Mouse (Mus musculus) kidney, postnatal 4 days (tissue): ENCODE data around the gene Hnrnpab.

Experiments
- DNase-seq, 2 experiments: peaks; one replicate each; pipeline ENCODE4 v3.0.0; 2021; ENCODE audit warnings: mixed read lengths in 2 of 2

Hnrnpab gene

GRCm38 (mm10) chr11:51602253-51602652, 4.4 kb downstream of the Hnrnpab start:
- DNase-seq = no peak

- DNase-seq = no peak
These were observed 9.1 kb downstream of the Hnrnpab start for GRCm38 (mm10) chr11:51597553-51597952.

- no peak for DNase-seq
These were observed 11.1 kb downstream of the Hnrnpab start for GRCm38 (mm10) chr11:51595459-51596083.

GRCm38 (mm10) chr11:51594715-51595350, 11.8 kb downstream of the Hnrnpab start:
- no peak for DNase-seq

GRCm38 (mm10) chr11:51593849-51594248, 12.8 kb downstream of the Hnrnpab start:
- no peak for DNase-seq

- DNase-seq = no peak
These were observed 13.3 kb downstream of the Hnrnpab start for GRCm38 (mm10) chr11:51593368-51593767.

GRCm38 (mm10) chr11:51591915-51592314, 14.7 kb downstream of the Hnrnpab start:
- no peak for DNase-seq

- DNase-seq = peak in 1 of 2 experiments; percentile 36
These were observed 15.5 kb downstream of the Hnrnpab start for GRCm38 (mm10) chr11:51591168-51591567.

- no peak for DNase-seq
These were observed 16.6 kb downstream of the Hnrnpab start for GRCm38 (mm10) chr11:51590002-51590401.

- no peak for DNase-seq
These were observed 17.8 kb downstream of the Hnrnpab start for GRCm38 (mm10) chr11:51588833-51589232.

GRCm38 (mm10) chr11:51587059-51587458, 19.6 kb downstream of the Hnrnpab start:
- no peak for DNase-seq

- peak in 1 of 2 experiments; percentile 31 for DNase-seq
These were observed 20.2 kb downstream of the Hnrnpab start for GRCm38 (mm10) chr11:51586411-51586810.

GRCm38 (mm10) chr11:51585608-51586252, 20.9 kb downstream of the Hnrnpab start:
- peak; percentile 36 to 57 for DNase-seq

- peak; percentile 98 to 99 for DNase-seq
These were observed 22.0 kb downstream of the Hnrnpab start, which contains the start of gene Phykpl for GRCm38 (mm10) chr11:51584431-51585248. Phykpl (plus strand) TSS chr11:51584757.

GRCm38 (mm10) chr11:51584057-51584430, 22.6 kb downstream of the Hnrnpab start:
- peak in 1 of 2 experiments; percentile 40 for DNase-seq

GRCm38 (mm10) chr11:51582713-51583112, 23.9 kb downstream of the Hnrnpab start:
- DNase-seq = peak; percentile 85 to 90

- no peak for DNase-seq
These were observed 27.6 kb downstream of the Hnrnpab start for GRCm38 (mm10) chr11:51579024-51579423.

GRCm38 (mm10) chr11:51577587-51577986, 29.1 kb downstream of the Hnrnpab start:
- DNase-seq = no peak

- no peak for DNase-seq
These were observed 30.2 kb downstream of the Hnrnpab start for GRCm38 (mm10) chr11:51576454-51576853.

GRCm38 (mm10) chr11:51568801-51569200, 37.8 kb downstream of the Hnrnpab start:
- DNase-seq = no peak

- no peak for DNase-seq
These were observed 40.7 kb downstream of the Hnrnpab start for GRCm38 (mm10) chr11:51565951-51566350.

GRCm38 (mm10) chr11:51565062-51565461, 41.6 kb downstream of the Hnrnpab start:
- peak; percentile 24 to 54 for DNase-seq

- DNase-seq = no peak
These were observed 43.4 kb downstream of the Hnrnpab start for GRCm38 (mm10) chr11:51563276-51563675.
